In genomic region chr10:79097161-79097754, GRCm38 (mm10) we compare ENCODE assay signal across 7 mouse cellular contexts. TPM values are rescaled to one million over a fixed set of nuclear protein-coding genes. Genes with fewer than 3 reads are reported as not detected.
A peak's percentile ranks its signal among the peaks of the same experiment; 100 is the strongest.
DNase-seq lines count a peak whose midpoint lies in the region; ATAC-seq lines count a peak whose summit lies in the region.

Gene 2610008E11Rik (minus strand): TSS chr10:79097600.

- peaks cover 16% of the 10 kb centered on the region for H3K36me3 ChIP-seq in embryonic facial prominence, embryonic 12.5 days
- H3K36me3 ChIP-seq in limb, embryonic 11.5 days (ENCODE audit: control insufficient read depth, insufficient read depth, low read length), result peaks cover 7% of the 10 kb centered on the region
- peaks cover 20% of the 10 kb centered on the region for H3K36me3 ChIP-seq in midbrain, embryonic 14.5 days (ENCODE audit: control insufficient read depth, insufficient read depth, low read length)

- peaks cover 16% of the 10 kb centered on the region; the same call in 1 of the 2 replicates for H3K4me1 ChIP-seq in embryonic facial prominence, embryonic 12.5 days
- no peaks in the 10 kb centered on the region for H3K4me1 ChIP-seq in limb, embryonic 11.5 days (ENCODE audit: control insufficient read depth, insufficient read depth, low read length)
- peaks cover 18% of the 10 kb centered on the region for H3K4me1 ChIP-seq in midbrain, embryonic 14.5 days (ENCODE audit: control insufficient read depth, insufficient read depth, low read length)

- peak within 1 kb of the TSS; percentile 98 for H3K27ac ChIP-seq in embryonic facial prominence, embryonic 12.5 days
- H3K27ac ChIP-seq in limb, embryonic 11.5 days (replicated peaks; ENCODE audit: low read depth, low read length), result peak within 1 kb of the TSS; percentile 84
- peak within 1 kb of the TSS; percentile 100 for H3K27ac ChIP-seq in midbrain, embryonic 14.5 days (replicated peaks; ENCODE audit: low read depth, low read length)

- peak; percentile 100 for ATAC-seq in embryonic facial prominence, embryonic 12.5 days (ENCODE audit: insufficient number of reproducible peaks, insufficient read depth, low FRiP score, low TSS enrichment)
- ATAC-seq in limb, embryonic 11.5 days (ENCODE audit: insufficient number of reproducible peaks, low FRiP score, low TSS enrichment, low read depth), result peak; percentile 100
- ATAC-seq in midbrain, embryonic 14.5 days (ENCODE audit: low FRiP score, low TSS enrichment), result peak; percentile 100

- no peaks in the 10 kb centered on the region for H3K27me3 ChIP-seq in embryonic facial prominence, embryonic 12.5 days
- H3K27me3 ChIP-seq in limb, embryonic 11.5 days (ENCODE audit: control insufficient read depth, insufficient read depth, low read length), result no peaks in the 10 kb centered on the region
- no peaks in the 10 kb centered on the region for H3K27me3 ChIP-seq in midbrain, embryonic 14.5 days (ENCODE audit: control insufficient read depth, insufficient read depth, low read length)

- peak within 1 kb of the TSS; percentile 87 for H3K4me3 ChIP-seq in embryonic facial prominence, embryonic 12.5 days
- peak within 1 kb of the TSS; percentile 89 for H3K4me3 ChIP-seq in limb, embryonic 11.5 days (ENCODE audit: low read depth, low read length)
- peak within 1 kb of the TSS; percentile 70 for H3K4me3 ChIP-seq in midbrain, embryonic 14.5 days (replicated peaks; ENCODE audit: low read depth, low read length)

- H3K4me2 ChIP-seq in embryonic facial prominence, embryonic 12.5 days (replicated peaks), result peak within 1 kb of the TSS; percentile 79
- peak within 1 kb of the TSS; percentile 48 for H3K4me2 ChIP-seq in limb, embryonic 11.5 days (ENCODE audit: low read depth, severe bottlenecking)
- H3K4me2 ChIP-seq in midbrain, embryonic 14.5 days (ENCODE audit: low read length), result peak within 1 kb of the TSS; percentile 59

- DNase-seq in adrenal gland, postnatal 25 days, result peak; percentile 83
- DNase-seq in heart, adult 11 months, result peak; percentile 100
- peak; percentile 94 for DNase-seq in kidney, adult 18-20 months
- DNase-seq in limb, embryonic 11.5 days (ENCODE audit: low spot score), result peak; percentile 92
- DNase-seq in midbrain, embryonic 14.5 days, result peak; percentile 97
- peak; percentile 81 for DNase-seq in spleen, adult 18-20 months

- H3K9ac ChIP-seq in embryonic facial prominence, embryonic 12.5 days, result peak within 1 kb of the TSS; percentile 93
- peak within 1 kb of the TSS; percentile 99 for H3K9ac ChIP-seq in limb, embryonic 11.5 days (ENCODE audit: low read length)
- H3K9ac ChIP-seq in midbrain, embryonic 14.5 days (replicated peaks; ENCODE audit: low read length), result peak within 1 kb of the TSS; percentile 97

- WGBS in embryonic facial prominence, embryonic 12.5 days, result under 1% methylated on average over 36 of the region's 36 CpGs
- WGBS in limb, embryonic 11.5 days, result under 1% methylated on average over 36 of the region's 36 CpGs
- under 1% methylated on average over 36 of the region's 36 CpGs for WGBS in midbrain, embryonic 14.5 days

- no peaks in the 10 kb centered on the region for H3K9me3 ChIP-seq in embryonic facial prominence, embryonic 12.5 days
- no peaks in the 10 kb centered on the region for H3K9me3 ChIP-seq in limb, embryonic 11.5 days (ENCODE audit: control insufficient read depth, low read length)
- no peaks in the 10 kb centered on the region for H3K9me3 ChIP-seq in midbrain, embryonic 14.5 days (ENCODE audit: control insufficient read depth, low read length)

RNA-seq across cellular contexts. Expression of gene 2610008E11Rik, which starts in this region (rescaled TPM):
- 17.0 and 19.2 TPM in 2 replicates for total RNA-seq in adrenal gland, postnatal 25 days (2021)
- polyA plus RNA-seq in embryonic facial prominence, embryonic 12.5 days (2016; fragmentation: Nextera tagmentation; extraction: Ambion mirVana), result 45.3 and 48.9 TPM in 2 replicates
- polyA plus RNA-seq in limb, embryonic 11.5 days (2014; fragmentation: Nextera tagmentation; extraction: Ambion mirVana), result 46.3 and 48.1 TPM in 2 replicates
- 51.2 and 68.4 TPM in 2 replicates for polyA plus RNA-seq in midbrain, embryonic 14.5 days (2014; fragmentation: Nextera tagmentation; extraction: Ambion mirVana)

Comparison
In these comparisons a context has a peak if more than half of its experiments do, and no peak if none do; other contexts are left out.
1. Peak in every context shown above with its lines: DNase-seq, ATAC-seq, H3K4me3 ChIP-seq and H3K27ac ChIP-seq.